Mouse (Mus musculus) layer of hippocampus, adult 18-20 months (tissue): ENCODE measurements around the gene Sarnp. TPM values are rescaled to one million over a fixed set of nuclear protein-coding genes. Genes with fewer than 3 reads are reported as not detected.

Source experiments
- DNase-seq, 2 experiments: peaks; one replicate each; pipeline ENCODE4 v3.0.0; 2022; ENCODE audit warnings: low spot score in 2 of 2
- long read RNA-seq: library from polyadenylated mRNA; stranded (forward); transcript quantifications from one replicate; pipeline ENCODE4 v2.0.0, GENCODE M21; 2021
- total RNA-seq, 2 experiments: library from RNA; stranded (reverse); gene quantifications; 2 replicates each; pipeline ENCODE4 v1.2.3; 2021

Sarnp gene
- total RNA-seq: 10 to 100 TPM; 37.7 to 38.2 TPM
- long read RNA-seq, transcript Sarnp-201 (11 exons, 918 nt): major isoform, 26 of 71 reads
- long read RNA-seq, partial matches to known transcripts: 0 of 71 reads
- long read RNA-seq, other reads (novel, unspliced or antisense): 45 of 71 reads

DNA sequence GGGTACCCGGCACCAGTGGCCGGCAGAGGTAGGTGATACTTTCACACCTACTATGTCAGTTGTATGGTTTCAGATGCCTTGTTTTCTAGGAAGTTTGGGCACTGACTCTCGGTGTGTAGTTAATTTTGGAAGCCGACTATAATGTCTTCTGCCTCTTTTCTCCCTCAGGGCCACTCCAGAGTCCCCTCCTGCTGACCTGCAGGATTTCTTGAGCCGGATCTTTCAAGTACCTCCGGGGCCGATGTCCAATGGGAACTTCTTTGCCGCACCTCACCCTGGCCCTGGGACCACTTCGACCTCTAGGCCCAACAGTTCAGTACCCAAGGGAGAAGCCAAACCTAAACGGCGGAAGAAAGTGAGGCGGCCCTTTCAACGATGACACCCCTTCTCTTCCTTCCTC, at the start of gene Sarnp:
Gene Sarnp, plus strand, starts transcription at position 301 of the 400 bp plus-strand sequence.
- no peak for DNase-seq

DNA sequence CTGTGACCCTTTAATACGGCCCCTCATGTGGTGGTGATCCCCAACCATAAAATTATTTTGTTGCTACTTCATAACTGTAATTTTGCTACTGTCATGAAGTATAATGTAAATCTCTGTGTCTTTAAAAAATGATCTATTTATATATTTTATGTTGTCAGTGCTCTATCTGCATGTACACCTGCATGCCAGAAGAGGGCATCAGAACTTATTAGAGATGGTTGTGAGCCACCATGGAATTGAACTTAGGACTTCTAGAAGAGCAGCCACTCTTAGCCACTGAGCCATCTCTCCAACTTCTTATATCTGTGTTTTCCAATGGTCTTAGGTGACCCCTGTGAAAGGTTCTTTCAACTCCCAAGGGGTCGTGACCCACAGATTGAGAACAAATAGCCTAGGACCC, 44.2 kb upstream of the Sarnp start:
- no peak for DNase-seq

DNA sequence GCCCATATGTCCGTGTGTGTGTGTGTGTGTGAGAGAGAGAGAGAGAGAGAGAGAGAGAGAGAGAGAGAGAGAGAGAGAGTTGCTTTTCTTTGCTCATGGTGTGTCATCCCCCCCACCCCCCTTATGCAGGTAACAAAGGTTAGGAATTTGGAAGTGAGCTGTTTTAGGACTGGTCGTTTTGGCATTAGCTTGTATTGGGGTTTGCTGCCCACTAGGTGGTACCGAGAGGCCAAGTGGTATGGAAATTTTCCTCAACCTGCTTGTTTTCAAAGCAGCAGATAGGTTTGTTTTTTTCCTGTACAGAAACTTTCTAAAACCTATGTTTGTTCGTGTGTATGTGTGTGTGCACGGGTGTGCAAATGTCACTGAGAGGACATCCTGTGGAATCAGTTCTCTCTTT, 43.4 kb upstream of the Sarnp start:
- DNase-seq: no peak

GRCm38 (mm10) chr10:128778441-128778840, 38.7 kb upstream of the Sarnp start:
- no peak for DNase-seq

GRCm38 (mm10) chr10:128779011-128779795, 37.9 kb upstream of the Sarnp start:
- DNase-seq: no peak

DNA sequence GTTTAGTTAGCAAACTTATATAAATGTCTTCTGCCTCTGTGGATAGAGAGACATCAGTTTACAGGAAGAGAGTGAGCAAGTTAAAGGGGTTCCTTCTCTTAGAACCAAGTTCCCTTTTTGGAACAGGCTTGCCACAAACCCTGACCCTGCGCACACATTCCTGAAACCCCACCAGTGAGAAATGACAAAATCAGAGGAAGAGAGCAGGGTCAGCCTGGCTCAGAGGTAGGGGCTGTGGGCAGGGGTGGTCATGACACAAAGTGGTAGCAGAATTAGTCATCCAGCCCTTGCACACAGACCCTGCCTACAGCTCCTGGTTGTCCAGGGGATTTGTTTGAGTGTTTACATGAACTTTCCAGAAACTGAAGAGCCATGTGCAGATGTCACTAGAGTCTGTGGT, 36.9 kb upstream of the Sarnp start:
- no peak for DNase-seq

GRCm38 (mm10) chr10:128790398-128791124, 26.6 kb upstream of the Sarnp start, which contains the start of gene Mmp19:
TSS of gene Mmp19 (plus strand) at chr10:128790910.
- no peak for DNase-seq

DNA sequence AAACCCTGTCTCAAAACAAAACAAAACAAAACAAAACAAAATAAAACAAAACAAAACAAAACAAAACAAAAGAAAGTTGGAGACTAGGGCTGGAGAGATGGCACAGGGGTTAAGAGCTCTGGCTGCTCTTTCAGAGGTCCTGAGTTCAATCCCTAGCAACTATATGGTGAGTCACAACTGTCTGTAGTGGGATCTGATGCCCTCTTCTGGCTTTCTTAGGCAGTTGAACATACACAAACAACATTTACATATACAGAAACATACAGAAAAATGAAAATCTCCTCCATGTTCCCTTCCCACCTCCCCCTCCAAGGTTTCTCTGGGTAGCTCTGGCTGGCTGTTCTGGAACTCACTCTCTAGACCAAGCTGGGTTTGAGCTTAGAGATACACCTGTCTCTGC, 25.1 kb upstream of the Sarnp start:
- no peak for DNase-seq

DNA sequence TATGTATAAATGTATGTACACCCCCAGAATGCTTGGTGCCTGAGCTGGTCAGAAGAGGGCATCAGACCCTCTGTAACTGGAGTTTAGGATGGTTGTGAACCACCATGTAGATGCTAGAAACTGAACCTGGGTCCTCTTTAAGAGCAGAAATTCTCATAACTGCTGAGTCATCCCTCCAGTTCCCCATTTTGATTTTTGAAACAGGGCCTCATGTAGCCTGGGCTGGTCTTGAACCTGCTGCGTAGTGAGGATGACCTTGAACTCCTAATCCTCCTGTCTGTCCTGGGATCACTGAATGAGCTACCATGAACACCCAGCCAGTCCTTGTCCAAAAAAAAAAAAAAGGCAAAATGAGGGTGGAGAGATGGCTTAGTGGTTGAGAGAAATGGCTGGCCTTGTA, 23.9 kb upstream of the Sarnp start:
- no peak for DNase-seq

DNA sequence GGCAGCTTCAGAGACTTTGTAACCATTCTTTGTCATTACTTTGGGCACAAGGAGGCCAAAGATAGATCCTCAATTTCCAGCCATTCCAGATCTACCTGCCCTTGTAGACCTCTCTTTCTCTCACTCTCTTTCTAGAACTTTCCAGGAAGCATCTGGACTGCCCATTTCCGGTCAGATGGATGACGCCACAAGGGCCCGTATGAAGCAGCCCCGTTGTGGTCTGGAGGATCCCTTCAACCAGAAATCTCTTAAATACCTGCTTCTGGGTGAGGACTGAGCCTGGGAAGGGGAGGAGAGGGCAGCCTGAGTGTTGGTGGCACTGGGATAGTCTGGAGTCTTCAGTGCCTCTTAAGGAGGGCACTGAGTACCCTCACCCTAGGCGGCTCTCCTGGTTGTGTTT, 22.7 kb upstream of the Sarnp start:
- no peak for DNase-seq

GRCm38 (mm10) chr10:128795581-128795980, 21.6 kb upstream of the Sarnp start:
- peak in 1 of 2 experiments; percentile 44 for DNase-seq

GRCm38 (mm10) chr10:128798676-128799075, 18.5 kb upstream of the Sarnp start:
- DNase-seq: no peak

DNA sequence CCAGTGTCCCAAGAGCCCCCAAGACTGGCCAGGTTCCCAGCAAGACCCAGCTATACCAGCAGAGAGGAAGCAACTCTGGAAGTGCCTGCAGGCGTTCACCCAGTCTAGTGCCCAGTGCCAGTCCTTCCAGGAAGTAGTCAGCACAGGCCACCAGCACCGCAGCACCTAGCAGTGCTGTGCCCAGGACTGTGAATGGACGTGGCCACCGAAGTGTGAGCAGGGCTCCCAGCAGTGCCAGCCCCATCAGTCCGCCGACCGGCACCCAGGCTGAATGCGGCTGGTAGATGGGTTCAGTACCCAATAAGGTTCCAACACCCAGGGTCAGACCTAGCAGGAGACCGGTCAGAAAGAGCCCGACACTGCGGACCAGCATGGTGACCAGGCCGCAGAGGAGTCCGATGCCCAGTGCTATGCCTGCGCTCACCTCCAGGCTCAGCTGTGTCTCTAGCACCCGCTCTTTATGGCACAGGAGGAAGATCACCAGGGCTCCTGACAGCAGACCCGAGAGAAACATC, 15.1 kb upstream of the Sarnp start:
- no peak for DNase-seq

GRCm38 (mm10) chr10:128802956-128803355, 14.2 kb upstream of the Sarnp start:
- no peak for DNase-seq

DNA sequence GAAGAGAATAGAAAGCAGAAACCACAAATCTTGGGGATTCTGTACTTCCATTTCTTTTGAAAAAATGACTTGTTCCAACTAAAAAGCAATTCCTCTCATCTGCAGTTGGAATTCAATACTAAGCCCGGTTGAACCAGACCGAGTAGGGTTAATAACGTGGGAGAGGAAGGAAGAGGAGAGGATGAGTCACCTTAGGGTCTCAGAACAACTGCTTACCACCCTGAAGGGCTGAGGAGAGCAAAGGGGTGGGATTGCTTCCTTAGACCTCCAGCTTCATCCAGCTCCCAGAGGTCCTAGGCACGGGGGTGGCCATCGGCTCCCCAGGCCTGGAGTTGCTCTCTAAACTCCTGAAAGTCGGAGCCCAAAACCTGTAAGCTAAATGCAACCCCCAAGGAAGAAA, 13.8 kb upstream of the Sarnp start:
- DNase-seq: no peak

DNA sequence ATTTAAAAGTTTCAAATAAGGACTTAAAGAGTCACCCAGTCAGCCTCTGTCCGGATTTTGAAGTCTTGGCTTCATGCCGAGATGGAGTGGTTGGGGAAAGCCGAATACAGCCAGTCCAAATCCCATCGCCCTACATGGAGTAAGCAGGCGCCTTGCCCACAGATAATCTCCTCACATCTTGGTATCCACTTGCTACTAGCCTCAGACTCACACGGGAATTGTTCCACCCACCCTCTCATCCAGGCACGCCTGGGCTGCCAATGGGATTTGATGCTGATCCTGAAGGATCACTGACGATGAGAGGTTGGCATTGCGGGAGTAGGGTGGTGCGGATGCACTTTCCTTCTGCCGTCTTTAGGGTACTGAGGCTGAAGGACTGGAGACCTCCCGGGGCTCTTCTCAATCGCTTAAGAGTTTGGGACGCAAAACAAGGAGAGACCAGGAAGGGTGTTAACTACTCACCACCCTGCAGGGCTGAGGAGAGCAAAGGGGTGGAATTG, 13.3 kb upstream of the Sarnp start, which contains the start of gene Dnajc14:
Gene Dnajc14, plus strand, starts transcription at position 292 of the 500 bp plus-strand sequence.
- peak; percentile 74 to 77 for DNase-seq

- peak; percentile 69 to 83 for DNase-seq
Measured at GRCm38 (mm10) chr10:128804271-128805091, 12.7 kb upstream of the Sarnp start, which contains the start of gene Tmem198b. TSS of gene Tmem198b (minus strand) at chr10:128804370.

- peak; percentile 95 to 96 for DNase-seq
Measured at GRCm38 (mm10) chr10:128805092-128806000, 11.8 kb upstream of the Sarnp start.

- DNase-seq: no peak
Measured at GRCm38 (mm10) chr10:128806086-128806485, 11.0 kb upstream of the Sarnp start.

GRCm38 (mm10) chr10:128807018-128807417, 10.1 kb upstream of the Sarnp start:
- DNase-seq: no peak
